Mouse (Mus musculus) lung, adult 2 months (tissue): ENCODE results near the gene Gramd4. TPM values are rescaled to one million over a fixed set of nuclear protein-coding genes. Genes with fewer than 3 reads are reported as not detected.

Experiments used
- DNase-seq: peaks from one replicate; pipeline ENCODE4 v3.0.0; 2022
- H3K4me1 ChIP-seq: fragments of 200-500 bp; 2 replicates; pipeline ENCODE4 v1.6.1; 2011; ENCODE audit warnings: low read length; ENCODE audit not compliant: control insufficient read depth, insufficient read depth
- H3K4me3 ChIP-seq: fragments of 200-500 bp; replicated peaks from 2 replicates; pipeline ENCODE3; 2011; ENCODE audit warnings: low read depth, mild to moderate bottlenecking, control low read depth, low read length; ENCODE audit errors: extremely low read depth
- CTCF ChIP-seq: fragments of 200-500 bp; IDR thresholded peaks from 2 replicates; pipeline ENCODE4 v1.5.1; 2011; ENCODE audit warnings: mild to moderate bottlenecking, low read length, control low read depth; ENCODE audit not compliant: insufficient read depth
- POLR2A ChIP-seq: fragments of 200-500 bp; IDR thresholded peaks from 2 replicates; pipeline ENCODE4 v1.6.1; 2011; ENCODE audit warnings: low read depth, mild to moderate bottlenecking, control low read depth, low read length, borderline replicate concordance; ENCODE audit errors: extremely low read depth
- WGBS: fragments of 180-500 bp; shearing (Covaris S2); methylation state at CpG from one replicate; pipeline ENCODE4 v1.1.7; 2018; 5-methylcytosine and 5-hydroxymethylcytosine counted together
- polyA plus RNA-seq: library from polyadenylated mRNA; depleted of rRNA; stranded (reverse); fragments of >200 nt; gene quantifications from 2 replicates; pipeline ENCODE4 v1.2.3, GENCODE M21; 2012

Gene Gramd4
- polyA plus RNA-seq, 1 experiment, result 24.4 TPM

- WGBS, result 74% methylated on average over 15 of the region's 15 CpGs
Measured at GRCm38 (mm10) chr15:86117115-86118100, 59.9 kb downstream of the Gramd4 start.

GRCm38 (mm10) chr15:86119186-86119585 lies 61.7 kb downstream of the Gramd4 start:
- H3K4me1 ChIP-seq, result peaks cover 3% of the 10 kb centered on the region; the same call in 1 of the 2 replicates
- H3K4me3 ChIP-seq, result no peak overlapping the region
- no peak for TF ChIP-seq CTCF
- TF ChIP-seq POLR2A, result no peak
- no peak for DNase-seq
- 85% methylated on average over 7 of the region's 7 CpGs for WGBS

More at GRCm38 (mm10) chr15:86117115-86118100, 59.9 kb downstream of the Gramd4 start:
- DNase-seq, result no peak
- Histone ChIP-seq H3K4me3 (no peak overlapping the region), H3K4me1 (peaks cover 10% of the 10 kb centered on the region)
- TF ChIP-seq CTCF (no peak), POLR2A (no peak)

- Histone ChIP-seq H3K4me3 (no peak overlapping the region), H3K4me1 (peaks cover 3% of the 10 kb centered on the region; the same call in 1 of the 2 replicates)
- WGBS, result 68% methylated on average over 9 of the region's 9 CpGs
- TF ChIP-seq POLR2A, result no peak
- TF ChIP-seq CTCF, result no peak
- DNase-seq, result no peak
Measured at GRCm38 (mm10) chr15:86122261-86122949, 64.9 kb downstream of the Gramd4 start.

- Histone ChIP-seq H3K4me1 (peaks cover 3% of the 10 kb centered on the region; the same call in 1 of the 2 replicates), H3K4me3 (no peak overlapping the region)
- TF ChIP-seq CTCF (no peak), POLR2A (no peak)
- DNase-seq, result no peak
- 69% methylated on average over 4 of the region's 4 CpGs for WGBS
Measured at GRCm38 (mm10) chr15:86123409-86123808, 65.9 kb downstream of the Gramd4 start.

DNA sequence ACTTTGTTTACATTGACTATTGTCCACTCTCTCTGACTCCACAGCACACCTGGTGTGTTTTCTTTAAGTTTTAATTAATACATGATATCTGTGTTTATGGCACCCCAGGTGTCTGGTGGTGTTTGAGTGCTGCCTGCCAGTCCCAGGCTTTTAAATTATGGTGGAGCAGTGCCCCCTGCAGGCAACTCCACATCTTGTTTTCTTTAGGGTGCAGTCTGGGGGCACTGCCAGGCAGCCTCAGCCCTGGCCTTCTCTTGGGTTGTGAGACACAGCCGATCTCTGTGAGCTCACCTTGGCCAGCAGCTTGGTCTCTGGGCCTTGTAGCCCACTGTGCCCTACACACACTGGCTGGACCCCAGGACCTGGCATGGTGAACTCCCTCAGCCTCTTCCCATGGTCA lies 66.9 kb downstream of the Gramd4 start:
- peak; percentile 65 for TF ChIP-seq CTCF
- no peak for TF ChIP-seq POLR2A
- peaks cover 3% of the 10 kb centered on the region; the same call in 1 of the 2 replicates for H3K4me1 ChIP-seq
- peak; percentile 71 for DNase-seq
- 33% methylated on average over 1 of the region's 1 CpGs for WGBS
- no peak overlapping the region for H3K4me3 ChIP-seq

DNA sequence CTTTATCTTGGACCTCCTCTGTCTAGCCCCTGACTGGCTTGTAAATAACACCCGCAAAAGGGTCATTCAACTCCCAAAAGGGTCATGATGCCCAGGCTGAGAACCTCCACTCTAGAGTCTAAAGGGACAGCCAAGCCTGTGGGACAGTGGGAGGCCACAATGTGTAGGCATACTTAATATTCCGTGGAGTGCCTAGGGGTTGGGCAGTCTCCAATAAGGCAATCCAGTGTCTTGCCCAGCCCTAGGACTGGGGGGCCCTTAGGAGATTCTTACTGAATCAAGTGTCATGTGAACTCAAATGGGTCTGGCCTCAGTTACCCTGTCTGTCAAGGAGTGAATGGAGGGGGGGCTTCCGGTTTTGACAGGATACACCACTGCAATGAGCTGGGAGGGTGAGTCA lies 71.5 kb downstream of the Gramd4 start:
- Histone ChIP-seq H3K4me1 (no peaks in the 10 kb centered on the region), H3K4me3 (no peak overlapping the region)
- TF ChIP-seq CTCF (no peak), POLR2A (no peak)
- DNase-seq, result no peak
- 91% methylated on average over 3 of the region's 3 CpGs for WGBS

DNA sequence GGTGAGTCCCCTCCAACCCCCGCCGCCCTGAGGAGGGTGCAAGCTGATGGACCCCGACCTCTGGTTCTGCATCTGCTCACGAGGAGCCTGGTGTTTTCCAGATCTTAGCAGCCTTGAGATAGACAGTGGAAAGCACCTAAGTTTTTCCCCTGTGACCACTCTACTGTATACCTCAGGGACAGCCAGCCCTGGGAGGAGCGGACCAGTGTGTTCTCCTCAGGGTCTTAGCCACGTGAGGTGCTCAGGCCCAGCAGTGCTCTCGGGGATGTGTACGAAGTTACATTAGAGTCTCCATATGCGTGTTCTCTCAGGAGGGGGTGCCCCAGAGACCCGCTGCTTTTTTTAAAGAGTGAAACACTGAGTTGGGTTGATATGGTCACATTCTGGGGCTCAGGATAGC lies 73.2 kb downstream of the Gramd4 start:
- no peak for TF ChIP-seq CTCF
- TF ChIP-seq POLR2A, result no peak
- no peak for DNase-seq
- Histone ChIP-seq H3K4me3 (no peak overlapping the region), H3K4me1 (no peaks in the 10 kb centered on the region)
- 94% methylated on average over 10 of the region's 10 CpGs for WGBS

DNA sequence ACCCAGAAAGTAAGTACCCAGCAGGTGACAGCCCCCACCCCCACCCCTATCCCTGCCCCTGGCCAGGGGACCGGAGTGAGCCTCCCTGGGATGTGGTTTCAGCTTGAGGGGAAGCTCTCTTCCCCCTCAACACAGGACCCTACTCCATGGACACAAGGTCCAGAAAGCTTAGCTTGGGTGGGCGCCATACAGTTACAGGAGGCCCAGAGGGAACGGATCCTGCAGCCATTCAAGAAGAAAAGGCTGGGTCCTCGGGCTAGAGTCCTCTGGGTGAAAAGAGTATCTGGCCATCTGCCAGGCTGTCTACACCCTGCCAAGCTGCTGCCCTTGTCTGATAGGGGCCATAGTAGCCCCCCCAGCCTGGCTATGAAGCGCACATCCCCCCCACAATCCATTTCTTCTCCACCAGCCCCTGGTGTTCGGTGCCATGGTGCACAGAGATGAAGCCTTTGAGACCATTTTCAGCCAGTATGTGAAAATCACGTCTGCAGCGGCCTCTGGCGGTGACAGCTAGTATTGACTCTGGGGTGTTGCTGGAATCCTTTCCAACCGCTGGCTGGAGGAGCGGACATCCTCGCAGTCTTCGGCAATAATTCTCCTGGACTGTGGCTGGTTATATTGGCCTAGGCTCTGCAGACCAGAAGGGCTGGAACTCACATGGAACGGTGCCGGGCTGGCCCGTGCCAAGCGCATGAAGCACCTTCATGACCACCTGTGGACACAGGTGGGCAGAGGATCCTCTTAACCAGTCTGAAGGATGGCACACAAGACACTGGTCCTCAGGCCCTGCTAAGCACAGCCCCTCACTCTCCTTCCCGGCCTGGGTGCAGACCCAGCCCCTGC lies 77.7 kb downstream of the Gramd4 start:
- Histone ChIP-seq H3K4me1 (no peaks in the 10 kb centered on the region), H3K4me3 (no peak overlapping the region)
- TF ChIP-seq POLR2A (no peak), CTCF (peak; percentile 93)
- DNase-seq, result peak; percentile 84
- WGBS, result 36% methylated on average over 18 of the region's 18 CpGs

- TF ChIP-seq POLR2A (no peak), CTCF (peak; percentile 73)
- DNase-seq, result peak; percentile 52
- WGBS, result 48% methylated on average over 4 of the region's 4 CpGs
- Histone ChIP-seq H3K4me3 (no peak overlapping the region), H3K4me1 (no peaks in the 10 kb centered on the region)
Measured at GRCm38 (mm10) chr15:86137638-86138037, 80.1 kb downstream of the Gramd4 start.
